21 mouse cellular contexts compared by ENCODE assay signal in the genomic region with DNA sequence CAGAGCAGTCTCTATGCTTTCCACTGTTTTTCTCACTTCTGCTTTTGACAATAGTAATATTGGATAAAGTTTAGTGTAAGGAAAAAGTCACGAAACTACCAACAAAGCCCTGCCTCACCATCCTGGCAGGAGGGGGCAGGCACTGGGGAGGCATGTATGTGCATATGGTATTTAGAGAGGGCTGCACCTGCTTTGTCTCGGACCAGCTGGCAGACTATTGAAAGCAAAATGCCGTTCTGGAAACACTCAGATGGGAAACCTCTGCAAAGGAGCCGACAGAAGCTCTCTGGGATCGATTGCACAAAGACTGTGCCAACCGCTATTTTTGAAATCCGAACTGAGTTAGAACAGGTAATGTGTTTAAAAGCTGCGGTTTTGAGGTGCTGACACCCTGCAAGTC. TPM values are rescaled to one million over a fixed set of nuclear protein-coding genes. Genes with fewer than 3 reads are reported as not detected.
DNase-seq lines count a peak whose midpoint lies in the region; ATAC-seq lines count a peak whose summit lies in the region.
"Had no signal": no experiment of that assay in that cellular context is flagged by ENCODE, and none has a peak within 500 bp of the region (broad histone marks: within the 10 kb centered on the region; RNA-seq: fewer than 3 reads in every experiment).

No protein-coding gene starts in this region.

- no peak overlapping the region for H3K4me2 ChIP-seq in embryonic facial prominence, embryonic 14.5 days (ENCODE audit: low read depth, low read length)
- H3K4me2 ChIP-seq: limb, embryonic 15.5 days; midbrain, embryonic 13.5 days; neural tube, embryonic 12.5 days had no signal

- H3K36me3 ChIP-seq in embryonic facial prominence, embryonic 14.5 days (ENCODE audit: control insufficient read depth, insufficient read depth, low read length), result no peaks in the 10 kb centered on the region
- no peaks in the 10 kb centered on the region for H3K36me3 ChIP-seq in embryonic facial prominence, embryonic 10.5 days (replicated peaks)
- H3K36me3 ChIP-seq: limb, embryonic 15.5 days; midbrain, embryonic 13.5 days; neural tube, embryonic 12.5 days had no signal

- H3K9ac ChIP-seq in embryonic facial prominence, embryonic 14.5 days (ENCODE audit: low read depth, low read length), result no peak overlapping the region
- H3K9ac ChIP-seq: limb, embryonic 15.5 days; midbrain, embryonic 13.5 days; neural tube, embryonic 12.5 days had no signal

- ATAC-seq in embryonic facial prominence, embryonic 14.5 days (ENCODE audit: low read depth), result peak; percentile 78; the same call in 1 of the 2 replicates
- ATAC-seq in cerebellum, adult (ENCODE audit: insufficient number of reproducible peaks, low FRiP score, low TSS enrichment), result no peak
- ATAC-seq: midbrain, embryonic 13.5 days; Patski had no signal

- no peak for DNase-seq in embryonic facial prominence, embryonic 14.5 days (ENCODE audit: low spot score)
- DNase-seq in embryonic facial prominence, embryonic 10.5 days (ENCODE audit: low spot score), result no peak
- DNase-seq in right cerebral cortex, adult 2 months (ENCODE audit: low spot score in 2 of 2), result peak; percentile 16
- no peak for DNase-seq in right cerebral cortex, postnatal 14 days
- DNase-seq in layer of hippocampus, adult 9-11 months, result peak; percentile 80
- no peak for DNase-seq in thymus, adult 18-20 months
- DNase-seq in kidney, postnatal 25 days, result no peak
- DNase-seq: adrenal gland, postnatal 10 days; cerebellum, adult 18-20 months; cerebellum, postnatal 36 days; gastrocnemius, postnatal 25 days; kidney, adult 18-20 months; lung, postnatal 14 days; thymus, postnatal 36 days had no signal

- H3K4me1 ChIP-seq in embryonic facial prominence, embryonic 14.5 days (ENCODE audit: control insufficient read depth, insufficient read depth, low read length), result no peaks in the 10 kb centered on the region
- no peaks in the 10 kb centered on the region for H3K4me1 ChIP-seq in embryonic facial prominence, embryonic 10.5 days
- H3K4me1 ChIP-seq: neural tube, embryonic 12.5 days had no signal

- no peak overlapping the region for H3K27ac ChIP-seq in embryonic facial prominence, embryonic 14.5 days (replicated peaks; ENCODE audit: low read depth, low read length)
- H3K27ac ChIP-seq in embryonic facial prominence, embryonic 10.5 days (replicated peaks), result no peak overlapping the region
- H3K27ac ChIP-seq: kidney, postnatal 0 days; limb, embryonic 15.5 days; midbrain, embryonic 13.5 days; neural tube, embryonic 12.5 days had no signal

- H3K4me3 ChIP-seq in embryonic facial prominence, embryonic 14.5 days (ENCODE audit: low read depth, low read length), result no peak overlapping the region
- no peak overlapping the region for H3K4me3 ChIP-seq in embryonic facial prominence, embryonic 10.5 days
- H3K4me3 ChIP-seq: limb, embryonic 15.5 days; midbrain, embryonic 13.5 days; neural tube, embryonic 12.5 days had no signal

- H3K9me3 ChIP-seq in embryonic facial prominence, embryonic 14.5 days (ENCODE audit: control insufficient read depth, low read length), result no peaks in the 10 kb centered on the region
- H3K9me3 ChIP-seq in embryonic facial prominence, embryonic 10.5 days, result no peaks in the 10 kb centered on the region
- H3K9me3 ChIP-seq: limb, embryonic 15.5 days; midbrain, embryonic 13.5 days; neural tube, embryonic 12.5 days had no signal

- H3K27me3 ChIP-seq in embryonic facial prominence, embryonic 14.5 days (replicated peaks; ENCODE audit: control insufficient read depth, insufficient read depth, low read length), result no peaks in the 10 kb centered on the region
- no peaks in the 10 kb centered on the region for H3K27me3 ChIP-seq in embryonic facial prominence, embryonic 10.5 days (replicated peaks; ENCODE audit: low read depth, poor library complexity, severe bottlenecking)
- H3K27me3 ChIP-seq: neural tube, embryonic 12.5 days had no signal

- 57% methylated on average over 8 of the region's 8 CpGs for WGBS in embryonic facial prominence, embryonic 14.5 days
- 87% methylated on average over 8 of the region's 8 CpGs for WGBS in embryonic facial prominence, embryonic 10.5 days

RNA-seq across cellular contexts. Expression of a gene that starts 22.1 kb away (rescaled TPM):
- 2.1 and 3.1 TPM in 2 replicates for polyA plus RNA-seq in embryonic facial prominence, embryonic 14.5 days (2014; fragmentation: Nextera tagmentation; extraction: Ambion mirVana)
- 3.6 and 9.8 TPM in 2 replicates for polyA plus RNA-seq in embryonic facial prominence, embryonic 10.5 days (2016; fragmentation: Nextera tagmentation; extraction: Ambion mirVana)
- polyA plus RNA-seq: liver, embryonic 16.5 days had no signal

Comparison
In these comparisons a context has a peak if more than half of its experiments do, and no peak if none do; other contexts are left out.
1. DNase-seq: peak in right cerebral cortex, adult 2 months (2 of 2) and layer of hippocampus, adult 9-11 months (single experiment); none in embryonic facial prominence, embryonic 14.5 days (single experiment), embryonic facial prominence, embryonic 10.5 days (single experiment), right cerebral cortex, postnatal 14 days (single experiment), thymus, adult 18-20 months (0 of 2) and kidney, postnatal 25 days (0 of 2).